Mouse (Mus musculus): Measurements from ENCODE around the gene Pdf. TPM values are rescaled to one million over a fixed set of nuclear protein-coding genes. Genes with fewer than 3 reads are reported as not detected.

Gene Pdf
- 44.3 and 45.7 TPM in 2 replicates for polyA plus RNA-seq (2014; fragmentation: Nextera tagmentation; extraction: Ambion mirVana)

GRCm38 (mm10) chr8:107048061-107048941, at the start of gene Pdf:
Gene Pdf, minus strand, starts transcription at chr8:107048614.
- Histone ChIP-seq H3K36me3 (ENCODE audit: control insufficient read depth, insufficient read depth, low read length) (peaks cover 83% of the 10 kb centered on the region), H3K9me3 (ENCODE audit: control insufficient read depth, low read length) (no peaks in the 10 kb centered on the region), H3K4me1 (replicated peaks; ENCODE audit: control insufficient read depth, insufficient read depth, low read length) (no peaks in the 10 kb centered on the region; the same call in 1 of the 2 replicates), H3K4me3 (ENCODE audit: low read depth, low read length) (peak within 1 kb of the TSS; percentile 78), H3K27me3 (replicated peaks; ENCODE audit: control insufficient read depth, insufficient read depth, low read length) (no peaks in the 10 kb centered on the region), H3K27ac (ENCODE audit: low read depth) (peak within 1 kb of the TSS; percentile 92), H3K9ac (ENCODE audit: low read length) (peak within 1 kb of the TSS; percentile 86), H3K4me2 (ENCODE audit: low read length) (peak within 1 kb of the TSS; percentile 82)
- peak; percentile 75 for ATAC-seq (replicated peaks; ENCODE audit: low FRiP score, low TSS enrichment, low read depth)
- under 1% methylated on average over 84 of the region's 87 CpGs for WGBS
- DNase-seq (ENCODE audit: low spot score), result peak; percentile 86

- WGBS, result 3% methylated on average over 34 of the region's 39 CpGs
- Histone ChIP-seq H3K4me3 (ENCODE audit: low read depth, low read length) (peak within 1 kb of the TSS; percentile 87), H3K27me3 (replicated peaks; ENCODE audit: control insufficient read depth, insufficient read depth, low read length) (no peaks in the 10 kb centered on the region), H3K36me3 (ENCODE audit: control insufficient read depth, insufficient read depth, low read length) (peaks cover 30% of the 10 kb centered on the region), H3K9ac (ENCODE audit: low read length) (peak within 1 kb of the TSS; percentile 89), H3K4me1 (replicated peaks; ENCODE audit: control insufficient read depth, insufficient read depth, low read length) (peaks cover 14% of the 10 kb centered on the region), H3K9me3 (ENCODE audit: control insufficient read depth, low read length) (no peaks in the 10 kb centered on the region), H3K4me2 (ENCODE audit: low read length) (peak within 1 kb of the TSS; percentile 77), H3K27ac (ENCODE audit: low read depth) (peak within 1 kb of the TSS; percentile 90)
- peak; percentile 96 for DNase-seq (ENCODE audit: low spot score)
- ATAC-seq (replicated peaks; ENCODE audit: low FRiP score, low TSS enrichment, low read depth), result peak; percentile 95
Observed at GRCm38 (mm10) chr8:107096366-107097036, 48.1 kb upstream of the Pdf start, which contains the start of gene Terf2. Gene Terf2, minus strand, starts transcription at chr8:107096547.

GRCm38 (mm10) chr8:107095717-107096365, 47.4 kb upstream of the Pdf start:
- H3K9ac ChIP-seq (ENCODE audit: low read length), result peak overlapping the region; percentile 89
- ATAC-seq (replicated peaks; ENCODE audit: low FRiP score, low TSS enrichment, low read depth), result peak; percentile 78
- H3K4me3 ChIP-seq (ENCODE audit: low read depth, low read length), result peak overlapping the region; percentile 87
- no peak for DNase-seq (ENCODE audit: low spot score)
- no peaks in the 10 kb centered on the region for H3K9me3 ChIP-seq (ENCODE audit: control insufficient read depth, low read length)
- H3K36me3 ChIP-seq (ENCODE audit: control insufficient read depth, insufficient read depth, low read length), result peaks cover 37% of the 10 kb centered on the region
- H3K4me1 ChIP-seq (replicated peaks; ENCODE audit: control insufficient read depth, insufficient read depth, low read length), result peaks cover 14% of the 10 kb centered on the region
- H3K4me2 ChIP-seq (ENCODE audit: low read length), result peak overlapping the region; percentile 77
- peak overlapping the region; percentile 90 for H3K27ac ChIP-seq (ENCODE audit: low read depth)
- H3K27me3 ChIP-seq (replicated peaks; ENCODE audit: control insufficient read depth, insufficient read depth, low read length), result no peaks in the 10 kb centered on the region
- WGBS, result under 1% methylated on average over 52 of the region's 53 CpGs

GRCm38 (mm10) chr8:107090531-107090930, 42.1 kb upstream of the Pdf start:
- Histone ChIP-seq H3K27ac (ENCODE audit: low read depth) (no peak overlapping the region), H3K9me3 (ENCODE audit: control insufficient read depth, low read length) (no peaks in the 10 kb centered on the region), H3K4me1 (replicated peaks; ENCODE audit: control insufficient read depth, insufficient read depth, low read length) (peaks cover 14% of the 10 kb centered on the region), H3K4me2 (ENCODE audit: low read length) (no peak overlapping the region), H3K36me3 (ENCODE audit: control insufficient read depth, insufficient read depth, low read length) (peaks cover 71% of the 10 kb centered on the region), H3K27me3 (replicated peaks; ENCODE audit: control insufficient read depth, insufficient read depth, low read length) (no peaks in the 10 kb centered on the region), H3K4me3 (ENCODE audit: low read depth, low read length) (no peak overlapping the region), H3K9ac (ENCODE audit: low read length) (no peak overlapping the region)
- no peak for ATAC-seq (replicated peaks; ENCODE audit: low FRiP score, low TSS enrichment, low read depth)
- WGBS, result 95% methylated on average over 7 of the region's 7 CpGs
- DNase-seq (ENCODE audit: low spot score), result no peak

GRCm38 (mm10) chr8:107088526-107089063, 40.2 kb upstream of the Pdf start:
- Histone ChIP-seq H3K4me2 (ENCODE audit: low read length) (no peak overlapping the region), H3K36me3 (ENCODE audit: control insufficient read depth, insufficient read depth, low read length) (peaks cover 72% of the 10 kb centered on the region), H3K4me3 (ENCODE audit: low read depth, low read length) (no peak overlapping the region), H3K27me3 (replicated peaks; ENCODE audit: control insufficient read depth, insufficient read depth, low read length) (no peaks in the 10 kb centered on the region), H3K4me1 (replicated peaks; ENCODE audit: control insufficient read depth, insufficient read depth, low read length) (no peaks in the 10 kb centered on the region), H3K9me3 (ENCODE audit: control insufficient read depth, low read length) (no peaks in the 10 kb centered on the region), H3K27ac (ENCODE audit: low read depth) (no peak overlapping the region), H3K9ac (ENCODE audit: low read length) (no peak overlapping the region)
- no peak for DNase-seq (ENCODE audit: low spot score)
- ATAC-seq (replicated peaks; ENCODE audit: low FRiP score, low TSS enrichment, low read depth), result no peak
- WGBS, result 94% methylated on average over 5 of the region's 5 CpGs

GRCm38 (mm10) chr8:107086018-107086417, 37.6 kb upstream of the Pdf start:
- no peak overlapping the region for H3K9ac ChIP-seq (ENCODE audit: low read length)
- no peak overlapping the region for H3K4me3 ChIP-seq (ENCODE audit: low read depth, low read length)
- no peak for DNase-seq (ENCODE audit: low spot score)
- no peaks in the 10 kb centered on the region for H3K27me3 ChIP-seq (replicated peaks; ENCODE audit: control insufficient read depth, insufficient read depth, low read length)
- WGBS, result 98% methylated on average over 5 of the region's 5 CpGs
- no peak for ATAC-seq (replicated peaks; ENCODE audit: low FRiP score, low TSS enrichment, low read depth)
- no peaks in the 10 kb centered on the region for H3K9me3 ChIP-seq (ENCODE audit: control insufficient read depth, low read length)
- peaks cover 73% of the 10 kb centered on the region for H3K36me3 ChIP-seq (ENCODE audit: control insufficient read depth, insufficient read depth, low read length)
- H3K4me2 ChIP-seq (ENCODE audit: low read length), result no peak overlapping the region
- H3K27ac ChIP-seq (ENCODE audit: low read depth), result no peak overlapping the region
- no peaks in the 10 kb centered on the region for H3K4me1 ChIP-seq (replicated peaks; ENCODE audit: control insufficient read depth, insufficient read depth, low read length)

- H3K4me1 ChIP-seq (replicated peaks; ENCODE audit: control insufficient read depth, insufficient read depth, low read length), result no peaks in the 10 kb centered on the region
- H3K27ac ChIP-seq (ENCODE audit: low read depth), result no peak overlapping the region
- 96% methylated on average over 17 of the region's 17 CpGs for WGBS
- H3K9ac ChIP-seq (ENCODE audit: low read length), result no peak overlapping the region
- no peak overlapping the region for H3K4me2 ChIP-seq (ENCODE audit: low read length)
- H3K9me3 ChIP-seq (ENCODE audit: control insufficient read depth, low read length), result no peaks in the 10 kb centered on the region
- ATAC-seq (replicated peaks; ENCODE audit: low FRiP score, low TSS enrichment, low read depth) (no peak), DNase-seq (ENCODE audit: low spot score) (no peak)
- no peak overlapping the region for H3K4me3 ChIP-seq (ENCODE audit: low read depth, low read length)
- H3K36me3 ChIP-seq (ENCODE audit: control insufficient read depth, insufficient read depth, low read length), result peaks cover 73% of the 10 kb centered on the region
- no peaks in the 10 kb centered on the region for H3K27me3 ChIP-seq (replicated peaks; ENCODE audit: control insufficient read depth, insufficient read depth, low read length)
Observed at GRCm38 (mm10) chr8:107085358-107085757, 36.9 kb upstream of the Pdf start.

GRCm38 (mm10) chr8:107076239-107076888, 27.9 kb upstream of the Pdf start:
- Histone ChIP-seq H3K9ac (ENCODE audit: low read length) (no peak overlapping the region), H3K27me3 (replicated peaks; ENCODE audit: control insufficient read depth, insufficient read depth, low read length) (no peaks in the 10 kb centered on the region), H3K4me1 (replicated peaks; ENCODE audit: control insufficient read depth, insufficient read depth, low read length) (no peaks in the 10 kb centered on the region), H3K36me3 (ENCODE audit: control insufficient read depth, insufficient read depth, low read length) (peaks cover 88% of the 10 kb centered on the region), H3K4me2 (ENCODE audit: low read length) (no peak overlapping the region), H3K4me3 (ENCODE audit: low read depth, low read length) (no peak overlapping the region), H3K27ac (ENCODE audit: low read depth) (no peak overlapping the region), H3K9me3 (ENCODE audit: control insufficient read depth, low read length) (no peaks in the 10 kb centered on the region)
- 74% methylated on average over 7 of the region's 7 CpGs for WGBS
- no peak for ATAC-seq (replicated peaks; ENCODE audit: low FRiP score, low TSS enrichment, low read depth)
- no peak for DNase-seq (ENCODE audit: low spot score)
